Mouse (Mus musculus) macrophage (primary cell): Measurements from ENCODE around the gene Gm33543. TPM values are rescaled to one million over a fixed set of nuclear protein-coding genes. Genes with fewer than 3 reads are reported as not detected.

Source experiments
- H3K27ac ChIP-seq: fragments of 350-480 bp; formaldehyde crosslinking; 2 replicates; pipeline ENCODE4 v1.9.0; 2021
- H3K36me3 ChIP-seq: fragments of 350-480 bp; formaldehyde crosslinking; 2 replicates; pipeline ENCODE4 v1.9.0; 2021; ENCODE audit errors: inconsistent target
- H3K4me3 ChIP-seq: fragments of 350-480 bp; formaldehyde crosslinking; 2 replicates; pipeline ENCODE4 v1.9.0; 2021; ENCODE audit errors: inconsistent target
- H3K79me2 ChIP-seq: fragments of 350-480 bp; formaldehyde crosslinking; 2 replicates; pipeline ENCODE4 v1.9.0; 2021; ENCODE audit errors: inconsistent target
- WGBS: methylation state at CpG from one replicate; pipeline ENCODE4 v1.1.7; 2026; ENCODE audit warnings: inconsistent platforms; ENCODE audit not compliant: missing documents; 5-methylcytosine and 5-hydroxymethylcytosine counted together
- polyA plus RNA-seq: library from polyadenylated mRNA; stranded (reverse); fragments of 250-400 nt; gene quantifications from 3 replicates; pipeline ENCODE4 v1.2.4, GENCODE M21; 2018; ENCODE audit warnings: inconsistent platforms
- total RNA-seq, 78 experiments: library from RNA; depleted of rRNA; stranded (reverse); fragments of 250-400 nt; gene quantifications; 1 replicate in 9 of 78; 2 replicates in 24 of 78; 3 replicates in 43 of 78; 4 replicates in 2 of 78; pipeline ENCODE4 v1.2.4; 2018; ENCODE audit warnings: inconsistent platforms in 56 of 78

Gm33543 gene
- not detected for total RNA-seq (2018; cell fraction: chromatin; rRNA removed)
- not detected for total RNA-seq (2018; cell fraction: cytosol; rRNA removed)
- total RNA-seq (2018; cell fraction: nucleus; rRNA removed) = not detected
- not detected in 3 replicates for polyA plus RNA-seq

DNA sequence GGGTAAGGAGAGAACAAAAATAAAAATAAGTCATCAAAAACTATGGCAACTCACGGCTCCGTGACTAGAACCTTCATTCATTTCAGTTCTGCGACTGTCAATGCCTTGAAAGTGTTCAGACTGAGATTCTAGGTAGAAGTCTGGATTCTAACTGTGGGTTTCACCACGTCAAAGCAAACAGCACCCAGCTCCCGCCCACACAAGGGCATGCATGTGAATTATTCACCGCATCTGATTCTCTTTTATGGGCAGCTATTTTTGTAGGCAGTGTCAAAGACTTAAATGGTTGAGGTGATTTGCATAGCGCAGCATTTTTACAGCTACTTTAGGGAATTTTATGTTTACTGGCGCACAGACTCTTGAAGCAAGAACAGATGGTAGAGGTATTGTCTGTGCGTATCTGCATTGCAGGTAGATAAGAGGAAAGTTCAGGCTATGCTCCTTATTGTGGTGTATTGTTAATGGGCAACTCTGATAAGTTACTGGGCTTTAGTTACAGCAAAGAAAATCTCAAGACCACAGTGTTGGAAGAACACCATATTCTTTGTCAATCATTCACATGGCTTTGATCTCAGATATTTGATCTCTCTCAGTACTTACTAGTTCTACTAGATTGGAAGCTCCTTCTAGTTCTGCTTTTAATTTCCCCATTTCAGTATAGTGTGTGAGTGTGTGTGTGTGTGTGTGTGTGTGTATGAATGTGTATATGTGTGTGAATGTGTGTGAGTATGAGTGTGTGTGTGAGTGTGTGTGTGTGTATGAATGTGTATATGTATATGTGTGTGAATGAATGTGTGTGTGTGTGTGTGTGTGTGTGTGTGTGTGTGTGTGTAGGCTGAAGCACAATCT is at the start of gene Gm33543:
Gm33543 (minus strand) TSS at position 142 of the 849 bp plus-strand sequence.
- 93% methylated on average over 9 of the region's 9 CpGs for WGBS
- Histone ChIP-seq H3K79me2 (no peaks in the 10 kb centered on the region), H3K27ac (no peak within 1 kb of the TSS), H3K36me3 (no peaks in the 10 kb centered on the region), H3K4me3 (no peak within 1 kb of the TSS)

DNA sequence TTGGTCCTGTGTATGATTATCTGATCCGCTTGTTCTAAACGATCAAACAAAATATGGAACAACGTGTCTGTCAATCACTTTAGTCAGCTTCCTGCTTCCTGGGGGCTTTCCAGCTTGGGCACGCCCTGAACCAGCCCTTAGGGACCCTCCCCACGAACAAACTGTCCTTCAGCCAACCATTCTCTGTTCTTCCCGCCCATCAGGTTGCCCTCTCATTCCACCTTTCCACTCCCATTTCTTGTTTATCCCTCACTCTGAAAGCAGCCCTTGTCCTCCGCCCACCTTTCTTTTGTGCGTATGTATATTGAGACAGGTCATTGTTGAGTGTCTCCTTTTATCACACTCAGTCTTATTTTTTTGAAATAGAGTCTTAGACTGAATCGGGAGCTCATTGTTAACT is 49.4 kb upstream of the Gm33543 start:
- H3K27ac ChIP-seq = no peak overlapping the region
- WGBS = 89% methylated on average over 9 of the region's 9 CpGs
- no peak overlapping the region for H3K4me3 ChIP-seq
- H3K36me3 ChIP-seq = no peaks in the 10 kb centered on the region
- H3K79me2 ChIP-seq = no peaks in the 10 kb centered on the region

DNA sequence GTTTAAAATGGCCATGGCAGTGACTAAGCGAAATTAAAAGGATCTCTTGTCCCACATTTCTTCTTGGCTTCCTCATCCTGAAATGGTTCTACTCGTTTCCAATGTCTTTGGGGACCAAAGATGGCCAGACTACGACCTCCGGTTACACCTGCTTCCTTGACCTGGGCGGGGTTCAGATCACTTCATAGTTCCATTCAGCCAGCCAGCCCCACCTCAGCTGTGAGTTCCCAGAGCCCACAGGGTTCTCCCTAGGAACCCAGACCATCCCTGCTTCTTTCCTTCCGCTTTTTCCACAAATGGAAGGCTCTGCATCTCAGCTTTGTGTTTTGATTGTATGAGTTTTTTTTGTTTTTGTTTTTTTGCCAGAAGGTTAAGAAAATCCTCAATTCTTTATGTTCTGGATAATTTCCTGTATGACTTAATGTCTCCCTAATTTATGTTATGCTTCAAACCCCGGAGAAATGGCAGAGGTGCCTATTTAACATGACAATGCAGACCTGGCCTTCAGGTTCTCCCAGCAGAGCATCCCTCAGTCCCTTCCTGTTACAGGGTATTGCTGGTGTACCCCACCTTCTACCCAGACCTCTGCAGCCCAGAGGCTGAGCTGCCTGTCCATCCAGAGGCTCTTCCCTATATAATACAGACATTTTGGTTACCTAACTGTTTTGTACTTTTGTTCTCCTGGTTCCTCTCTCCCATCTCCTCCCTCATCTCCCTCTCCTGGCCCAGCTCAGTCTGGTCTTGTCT is 48.7 kb upstream of the Gm33543 start:
- Histone ChIP-seq H3K79me2 (no peaks in the 10 kb centered on the region), H3K27ac (no peak overlapping the region), H3K4me3 (no peak overlapping the region), H3K36me3 (no peaks in the 10 kb centered on the region)
- 92% methylated on average over 7 of the region's 7 CpGs for WGBS

DNA sequence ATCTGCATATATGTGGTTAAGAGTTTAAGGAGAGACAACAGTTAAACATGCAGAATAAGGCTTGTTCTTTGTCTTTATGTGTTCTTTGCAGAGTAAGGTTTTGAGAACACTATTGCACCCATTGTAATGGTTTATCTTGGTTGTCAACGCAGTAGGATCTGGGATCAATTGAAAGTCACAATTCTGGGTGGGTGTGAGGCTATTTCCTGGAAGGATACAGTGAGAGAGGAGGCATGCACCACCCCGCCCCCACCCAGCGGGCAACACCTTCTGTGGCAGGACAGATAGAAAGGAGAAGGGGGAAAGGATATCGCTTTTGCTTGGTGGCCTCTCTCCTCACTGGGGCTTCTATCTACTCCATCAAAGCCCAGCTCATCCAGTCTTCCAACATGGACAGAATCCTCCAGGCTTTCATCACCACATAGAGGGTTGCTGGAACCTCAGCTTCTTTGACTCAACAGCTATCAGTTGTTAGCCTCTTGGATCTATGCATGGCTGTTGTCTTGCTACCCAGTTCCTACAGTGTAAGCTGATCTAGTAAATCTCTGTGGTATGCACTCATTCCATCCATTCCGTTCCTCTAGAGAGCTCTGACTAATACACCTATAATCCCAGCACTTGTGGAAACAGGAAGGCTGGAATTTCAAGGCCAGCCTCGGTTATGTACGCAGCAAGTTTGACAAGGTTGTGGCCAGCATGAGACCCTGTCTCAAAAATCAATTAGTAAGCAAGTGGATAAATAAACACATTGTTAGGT is 41.2 kb upstream of the Gm33543 start:
- Histone ChIP-seq H3K4me3 (no peak overlapping the region), H3K36me3 (no peaks in the 10 kb centered on the region), H3K27ac (no peak overlapping the region), H3K79me2 (no peaks in the 10 kb centered on the region)
- 93% methylated on average over 7 of the region's 7 CpGs for WGBS

DNA sequence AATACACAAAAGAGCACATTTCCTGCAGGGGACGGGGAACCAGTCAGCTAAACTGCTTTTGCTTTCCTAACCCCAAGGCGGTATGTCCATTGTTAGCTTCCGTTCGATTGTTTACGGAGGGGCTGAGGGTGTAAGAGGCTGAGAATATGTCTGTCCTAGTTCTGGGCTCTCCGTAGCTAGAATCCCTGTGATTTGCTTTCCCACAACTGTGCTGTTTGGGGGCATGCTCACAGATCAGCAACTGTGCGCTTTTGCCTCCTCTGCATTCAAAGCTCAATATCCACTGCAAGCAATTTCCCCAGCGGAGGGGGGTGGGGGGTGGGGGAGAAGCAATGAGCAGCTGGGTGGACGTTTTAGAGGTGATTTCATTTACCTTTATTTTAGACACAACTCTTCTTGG is 39.3 kb upstream of the Gm33543 start:
- Histone ChIP-seq H3K79me2 (no peaks in the 10 kb centered on the region), H3K36me3 (no peaks in the 10 kb centered on the region), H3K4me3 (no peak overlapping the region), H3K27ac (no peak overlapping the region)
- WGBS = 52% methylated on average over 9 of the region's 9 CpGs

DNA sequence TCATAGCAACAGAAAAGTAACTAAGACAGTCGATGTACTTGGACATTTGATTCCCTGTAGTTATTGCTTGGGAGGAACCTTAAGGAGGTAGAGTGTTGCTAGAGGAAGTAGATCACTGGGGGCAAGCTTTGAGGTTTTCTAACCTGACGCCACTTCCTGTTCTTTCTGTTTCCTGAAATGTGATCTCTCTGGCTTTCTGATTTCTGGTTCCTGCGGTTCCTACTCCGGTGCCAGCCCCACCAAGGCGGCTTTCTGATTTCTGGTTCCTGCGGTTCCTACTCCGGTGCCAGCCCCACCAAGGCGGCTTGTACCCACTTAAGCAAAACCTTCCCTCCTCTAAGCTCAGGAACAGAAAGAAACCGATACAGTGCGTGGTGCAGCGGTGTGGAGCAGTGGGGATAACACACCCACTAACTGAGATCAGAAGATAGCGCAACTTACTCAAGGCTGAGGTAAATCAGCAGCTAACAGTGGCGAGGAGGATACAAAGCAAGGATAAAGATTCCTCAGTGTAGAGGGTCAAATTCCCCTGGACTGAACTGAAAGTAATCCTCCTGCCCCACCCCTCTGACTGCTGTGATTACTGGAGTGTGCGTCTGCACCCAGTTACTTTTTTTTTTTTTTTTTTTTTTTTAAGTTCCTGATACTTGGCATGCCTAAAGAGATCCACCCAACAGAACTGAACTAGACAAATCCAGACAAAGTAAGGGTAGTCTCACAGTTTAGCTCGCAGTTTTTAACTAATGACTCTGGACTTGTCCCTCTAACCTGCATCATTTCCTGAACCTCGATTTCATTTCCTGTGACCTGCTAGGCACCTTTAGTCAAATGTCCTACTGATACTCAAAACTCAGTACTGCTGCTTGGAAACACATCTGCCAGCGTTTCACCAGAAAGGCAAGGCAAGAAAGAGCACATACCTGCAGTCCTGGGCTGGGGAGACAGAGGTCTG is 37.5 kb upstream of the Gm33543 start:
- 54% methylated on average over 17 of the region's 17 CpGs for WGBS
- Histone ChIP-seq H3K79me2 (no peaks in the 10 kb centered on the region), H3K4me3 (peak overlapping the region; percentile 14; the same call in 1 of the 2 replicates), H3K27ac (peak overlapping the region; percentile 21; the same call in 1 of the 2 replicates), H3K36me3 (no peaks in the 10 kb centered on the region)

DNA sequence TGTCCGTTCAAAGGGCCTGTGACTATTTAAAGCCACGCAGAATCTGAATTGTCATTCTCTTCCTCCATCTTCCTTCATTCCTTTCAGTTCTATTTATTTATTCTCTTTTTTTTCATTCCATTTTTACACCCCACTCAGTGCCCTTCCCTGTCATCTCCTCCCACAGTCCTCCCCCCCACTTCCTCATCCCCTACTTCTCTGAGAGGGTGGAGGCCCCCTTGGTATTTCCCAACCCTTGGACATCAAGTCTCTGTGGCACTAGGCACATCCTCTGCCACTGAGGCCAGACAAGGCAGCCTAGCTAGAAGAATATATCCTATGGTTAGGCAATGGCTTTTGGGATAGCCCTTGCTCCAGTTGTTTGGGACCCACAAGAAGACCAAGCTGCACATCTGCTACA is 28.1 kb upstream of the Gm33543 start:
- WGBS = 75% methylated on average over 2 of the region's 2 CpGs
- H3K4me3 ChIP-seq = no peak overlapping the region
- H3K79me2 ChIP-seq = no peaks in the 10 kb centered on the region
- H3K36me3 ChIP-seq = no peaks in the 10 kb centered on the region
- no peak overlapping the region for H3K27ac ChIP-seq

DNA sequence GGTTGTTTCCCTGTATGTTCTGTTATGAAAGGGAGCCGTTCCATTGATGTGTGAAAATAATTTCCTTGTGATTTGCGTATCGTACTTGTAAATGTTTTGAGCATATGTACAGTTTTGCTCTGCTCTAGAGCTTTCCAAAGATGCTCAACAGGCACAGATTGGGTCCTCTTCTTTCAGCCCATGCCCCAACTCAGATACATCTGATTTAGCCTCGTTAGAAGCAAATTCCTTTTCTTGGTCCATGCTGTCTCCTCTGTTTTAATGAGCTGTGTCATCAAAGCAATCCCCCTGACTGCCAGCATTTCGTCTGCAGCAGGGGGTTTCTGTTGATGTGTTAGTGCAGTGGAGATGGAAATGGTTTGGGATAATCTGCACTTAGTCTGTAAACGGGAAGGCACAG is 25.6 kb upstream of the Gm33543 start:
- Histone ChIP-seq H3K4me3 (no peak overlapping the region), H3K27ac (no peak overlapping the region), H3K79me2 (no peaks in the 10 kb centered on the region), H3K36me3 (no peaks in the 10 kb centered on the region)
- WGBS = 93% methylated on average over 6 of the region's 6 CpGs

DNA sequence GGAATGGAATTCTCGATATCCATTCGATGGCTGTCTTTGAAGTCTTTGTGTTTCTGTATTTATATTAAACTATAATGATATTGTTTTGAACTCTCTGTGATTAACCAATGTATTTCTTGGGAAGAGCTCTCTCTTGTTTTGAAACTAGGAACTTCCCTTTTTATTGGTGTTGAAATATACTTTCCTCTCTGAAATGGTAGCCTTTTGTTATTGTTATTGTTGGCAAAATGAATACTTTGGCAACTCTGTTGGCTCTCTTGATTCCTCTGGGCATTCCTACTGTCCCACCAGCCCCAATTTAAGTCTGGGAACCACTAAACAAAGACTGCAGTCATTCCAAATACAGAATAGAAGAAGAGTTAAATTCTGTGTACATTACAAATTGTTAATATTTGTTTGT is 24.9 kb upstream of the Gm33543 start:
- WGBS = 100% methylated on average over 2 of the region's 2 CpGs
- no peak overlapping the region for H3K27ac ChIP-seq
- no peaks in the 10 kb centered on the region for H3K79me2 ChIP-seq

DNA sequence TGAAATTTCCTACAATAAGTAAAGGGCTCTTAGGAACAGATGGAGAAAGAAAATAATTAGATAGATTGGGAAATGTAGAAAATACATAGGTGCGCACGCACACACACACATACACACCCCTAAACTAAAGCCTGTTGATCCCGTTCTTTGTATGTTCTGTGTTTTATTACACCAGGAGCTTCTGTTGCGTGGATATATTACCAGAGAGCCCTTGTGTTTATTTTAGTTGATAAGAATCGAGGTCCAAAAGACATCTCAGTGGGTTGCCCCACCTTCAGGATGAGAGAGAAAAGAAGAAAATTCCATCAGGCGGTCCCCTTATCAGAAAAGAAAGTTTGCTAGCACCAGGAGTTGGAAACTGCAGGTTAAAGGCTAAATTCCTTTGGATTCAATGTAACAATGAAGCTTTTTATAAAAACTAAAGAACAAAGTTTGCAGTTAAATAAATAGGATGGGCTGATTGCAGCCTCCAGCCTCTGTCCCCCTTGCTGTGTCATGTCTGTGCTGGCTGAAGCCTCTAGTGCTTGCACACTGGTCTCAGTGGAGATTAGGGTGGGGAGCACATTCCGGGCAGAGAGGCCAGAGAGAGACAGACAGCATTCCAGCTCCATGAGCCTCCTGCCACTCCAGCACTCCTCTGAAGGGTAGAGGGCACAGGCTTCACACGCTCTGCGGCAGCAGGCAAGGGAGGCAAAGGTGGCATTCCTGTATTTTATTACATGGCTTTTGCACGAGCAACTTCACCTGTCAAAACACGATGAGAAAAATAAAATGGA is 21.8 kb upstream of the Gm33543 start:
- no peaks in the 10 kb centered on the region for H3K36me3 ChIP-seq
- 90% methylated on average over 11 of the region's 11 CpGs for WGBS

More for the DNA sequence above, 24.9 kb upstream of the Gm33543 start:
- no peak overlapping the region for H3K4me3 ChIP-seq
- H3K36me3 ChIP-seq = no peaks in the 10 kb centered on the region

DNA sequence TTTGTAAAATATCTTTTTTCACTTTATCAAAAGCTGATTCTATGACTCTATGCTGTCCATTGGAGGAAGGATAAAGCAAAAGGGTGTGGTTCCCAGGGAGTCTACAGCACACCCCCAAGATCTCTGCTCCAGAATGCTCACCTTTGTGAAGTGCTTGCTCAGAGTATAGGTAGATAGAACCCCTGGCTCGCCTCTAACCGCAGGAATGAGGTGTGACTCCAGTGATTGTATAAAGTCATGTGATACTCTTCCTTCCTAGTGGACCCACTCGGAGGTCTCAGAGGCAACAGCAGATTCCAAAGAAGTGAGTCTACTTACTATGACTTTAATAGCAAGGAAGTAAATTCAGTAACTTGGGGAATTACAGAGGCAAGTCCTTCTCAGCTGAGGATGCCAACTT is 19.9 kb upstream of the Gm33543 start:
- no peak overlapping the region for H3K4me3 ChIP-seq
- WGBS = 62% methylated on average over 3 of the region's 3 CpGs
- no peak overlapping the region for H3K27ac ChIP-seq
- H3K79me2 ChIP-seq = no peaks in the 10 kb centered on the region
- no peaks in the 10 kb centered on the region for H3K36me3 ChIP-seq

More for the DNA sequence above, 21.8 kb upstream of the Gm33543 start:
- H3K27ac ChIP-seq = no peak overlapping the region
- no peak overlapping the region for H3K4me3 ChIP-seq
- H3K79me2 ChIP-seq = no peaks in the 10 kb centered on the region

DNA sequence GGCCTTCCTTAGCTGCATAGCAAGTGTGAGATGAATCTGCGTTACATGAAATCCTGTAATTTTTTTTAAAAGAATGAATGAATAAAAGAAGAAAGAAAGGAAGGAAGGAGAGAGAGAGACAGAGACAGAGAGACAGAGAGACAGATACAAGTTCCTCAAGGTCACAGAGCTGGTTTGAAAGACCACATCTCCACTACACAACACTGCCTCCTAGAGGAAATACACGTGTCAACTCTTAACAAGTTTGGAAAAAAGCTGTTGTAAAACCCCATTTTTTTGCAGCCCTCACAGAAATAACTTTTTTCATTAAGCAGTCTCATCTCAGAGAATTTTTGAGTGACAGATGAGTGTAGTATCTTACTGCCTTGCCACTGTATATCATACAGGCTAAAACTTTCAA is 15.4 kb upstream of the Gm33543 start:
- no peak overlapping the region for H3K27ac ChIP-seq
- 33% methylated on average over 2 of the region's 2 CpGs for WGBS
- H3K79me2 ChIP-seq = no peaks in the 10 kb centered on the region
- no peak overlapping the region for H3K4me3 ChIP-seq
- no peaks in the 10 kb centered on the region for H3K36me3 ChIP-seq

DNA sequence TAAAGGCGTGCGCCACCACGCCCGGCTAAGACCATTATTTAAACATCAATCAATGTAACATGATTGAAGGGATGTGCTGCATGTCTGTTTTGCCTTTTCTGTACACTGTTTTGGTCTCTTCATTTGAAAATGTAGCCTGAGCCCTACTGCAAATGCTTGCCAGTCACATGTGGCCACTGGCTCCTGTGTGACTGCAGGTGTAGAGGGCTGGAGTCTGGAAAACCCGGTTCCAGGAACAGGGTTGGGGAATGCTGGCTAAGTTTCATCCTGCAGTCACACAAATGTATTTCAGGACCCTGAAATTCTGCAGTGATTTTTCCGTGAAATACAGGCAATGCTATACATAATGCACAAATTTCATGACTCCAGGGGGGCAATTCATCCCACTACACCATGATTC is 12.7 kb upstream of the Gm33543 start:
- Histone ChIP-seq H3K27ac (no peak overlapping the region), H3K4me3 (no peak overlapping the region), H3K36me3 (no peaks in the 10 kb centered on the region), H3K79me2 (no peaks in the 10 kb centered on the region)
- WGBS = 93% methylated on average over 6 of the region's 6 CpGs
